Mouse (Mus musculus): ENCODE measurements around the gene Snapc3. TPM values are rescaled to one million over a fixed set of nuclear protein-coding genes. Genes with fewer than 3 reads are reported as not detected.

Snapc3 gene
- 16.9 and 18.2 TPM in 2 replicates for polyA plus RNA-seq (2015; fragmentation: Nextera tagmentation; extraction: Ambion mirVana)

GRCm38 (mm10) chr4:83417160-83417819 is at the start of gene Snapc3:
TSS of gene Snapc3 (plus strand) at chr4:83417724.

DNA sequence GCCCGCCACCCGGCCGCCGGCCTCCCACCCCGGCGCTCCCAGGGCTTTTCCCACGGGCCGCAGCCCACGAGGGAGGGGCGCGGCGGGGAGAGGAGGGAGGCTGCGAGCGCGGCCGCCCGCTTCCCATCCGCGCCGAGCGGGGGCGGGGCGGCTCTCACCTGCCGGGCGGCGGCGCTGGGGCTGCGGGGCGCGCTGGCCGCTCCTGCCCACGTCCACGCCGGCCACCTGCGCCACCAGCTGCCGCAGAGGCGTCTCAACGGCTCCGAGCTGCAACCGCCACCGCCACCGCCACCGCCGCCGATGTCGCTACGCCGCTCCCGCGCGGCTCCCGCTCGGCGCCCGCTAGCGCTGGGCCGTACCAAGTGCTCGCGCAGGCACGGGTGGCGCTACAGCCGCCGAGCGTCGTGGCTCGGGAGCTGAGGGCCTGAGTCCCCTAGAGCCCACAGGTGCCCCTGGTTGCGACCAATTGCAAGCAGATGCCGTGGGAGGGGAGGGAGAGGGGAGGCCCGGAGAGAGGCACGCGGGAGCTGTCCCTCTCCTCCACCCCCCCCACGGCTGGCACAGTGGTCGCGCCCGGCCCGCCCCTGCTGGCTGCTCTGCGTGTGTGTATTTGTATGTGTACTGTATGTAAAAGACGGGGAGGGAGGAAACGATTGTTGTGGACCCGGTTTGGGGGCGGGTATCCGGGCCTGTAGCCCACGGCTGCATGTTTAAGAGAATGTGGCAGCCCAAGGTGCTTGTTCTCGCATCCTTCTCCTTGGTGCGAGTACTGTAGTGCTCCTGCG is 68.8 kb downstream of the Snapc3 start, which contains the start of gene Psip1:
Psip1 (minus strand) TSS at position 343 of the 785 bp plus-strand sequence.

Other genes starting within 250 kb of the Snapc3 start
- 5.8 and 5.9 TPM in 2 replicates for gene Ttc39b, start 93.5 kb upstream of the Snapc3 start, polyA plus RNA-seq (2015; fragmentation: Nextera tagmentation; extraction: Ambion mirVana)
- 73.1 and 80.1 TPM in 2 replicates for gene Psip1, start 68.7 kb downstream of the Snapc3 start, polyA plus RNA-seq (2015; fragmentation: Nextera tagmentation; extraction: Ambion mirVana)
- gene Ccdc171, start 107.8 kb downstream of the Snapc3 start, polyA plus RNA-seq (2015; fragmentation: Nextera tagmentation; extraction: Ambion mirVana), result 2.9 and 3.1 TPM in 2 replicates